Mouse (Mus musculus) olfactory bulb, adult 2 months (tissue): Measurements from ENCODE around the gene Grin3b.

Experiments
- CTCF ChIP-seq: fragments of 200-500 bp; IDR thresholded peaks from 2 replicates; pipeline ENCODE4 v1.5.1; 2012; ENCODE audit warnings: low read depth, mild to moderate bottlenecking, low read length, moderate library complexity; ENCODE audit not compliant: insufficient read depth
- POLR2A ChIP-seq: fragments of 200-500 bp; IDR thresholded peaks from 2 replicates; pipeline ENCODE4 v1.6.1; 2012; ENCODE audit warnings: mild to moderate bottlenecking, low read depth, low read length, moderate library complexity; ENCODE audit not compliant: insufficient read depth

GRCm38 (mm10) chr10:79940749-79941148, 29.8 kb upstream of the Grin3b start:
- TF ChIP-seq POLR2A (no peak), CTCF (no peak)
